Mouse (Mus musculus): ENCODE measurements around the gene Mybpc2. TPM values are rescaled to one million over a fixed set of nuclear protein-coding genes. Genes with fewer than 3 reads are reported as not detected.
A peak's percentile ranks its signal among the peaks of the same experiment; 100 is the strongest.

Mybpc2 gene
- total and polyA plus RNA-seq, 3 experiments = 2.0 to 8.3 (median 5.0) TPM

DNA sequence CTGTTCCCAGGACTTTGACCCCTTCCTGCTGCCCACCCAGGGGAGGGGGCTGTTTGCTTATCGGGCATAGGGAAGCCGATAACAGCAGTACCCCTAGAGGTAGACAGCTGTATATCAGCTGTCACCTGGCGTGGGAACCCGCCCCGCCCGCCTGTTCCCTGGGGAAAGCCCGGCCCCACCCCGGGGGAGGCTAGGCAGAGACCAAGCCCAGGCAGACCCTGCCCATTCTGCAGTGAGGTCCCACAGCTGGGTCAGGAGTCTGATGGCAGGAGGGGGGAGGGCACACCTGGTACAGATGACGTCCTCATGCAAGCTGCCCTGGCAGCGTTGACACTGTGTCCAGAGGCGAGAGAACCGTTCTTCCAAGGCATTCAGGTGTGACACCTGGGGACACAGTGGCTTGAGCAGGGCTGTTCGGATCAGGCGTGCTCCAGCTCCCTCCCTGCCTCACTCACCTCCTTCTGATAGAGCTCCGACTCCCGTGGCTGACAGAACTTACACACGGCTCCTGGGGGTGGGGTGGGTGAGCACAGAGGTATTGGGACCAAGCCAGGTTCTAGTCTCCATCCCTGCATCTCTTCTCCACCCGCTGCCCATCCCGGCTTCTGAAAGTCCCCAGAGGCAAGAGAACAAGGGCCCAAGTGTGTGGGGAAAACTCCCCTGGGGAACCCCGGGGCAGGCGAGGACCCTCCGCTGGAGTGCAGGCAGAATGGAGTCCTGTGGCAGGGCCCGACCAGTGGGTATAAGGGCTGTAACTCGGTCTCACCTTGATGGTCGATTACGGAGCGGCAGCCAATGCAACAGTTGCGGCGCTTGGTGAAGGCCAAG is 8.7 kb upstream of the Mybpc2 start (continued):
- TF ChIP-seq MXI1 (IDR thresholded peaks at IDR 0.05; ENCODE audit: low read depth, low read length) = 0 out of 2 replicates have a peak, but pooled peaks have one; percentile 40
- peak; percentile 83 for TF ChIP-seq MAZ (IDR thresholded peaks at IDR 0.05; ENCODE audit: low read depth, low read length)
- TF ChIP-seq CTCF (conservative IDR thresholded peaks at IDR 0.05 in 1 of 2, IDR thresholded peaks at IDR 0.05 in 1 of 2; ENCODE audit: low read depth in 2 of 2, low read length in 2 of 2) = peak in 1 of 2 experiments; percentile 20; a peak in 2 of 4 replicates
- TF ChIP-seq POLR2A (IDR thresholded peaks at IDR 0.05; ENCODE audit: low read depth, low read length) = no peak; the same call in 1 of the 2 replicates
- TF ChIP-seq ELF1 (IDR thresholded peaks at IDR 0.05; ENCODE audit: low read depth, low read length) = no peak

DNA sequence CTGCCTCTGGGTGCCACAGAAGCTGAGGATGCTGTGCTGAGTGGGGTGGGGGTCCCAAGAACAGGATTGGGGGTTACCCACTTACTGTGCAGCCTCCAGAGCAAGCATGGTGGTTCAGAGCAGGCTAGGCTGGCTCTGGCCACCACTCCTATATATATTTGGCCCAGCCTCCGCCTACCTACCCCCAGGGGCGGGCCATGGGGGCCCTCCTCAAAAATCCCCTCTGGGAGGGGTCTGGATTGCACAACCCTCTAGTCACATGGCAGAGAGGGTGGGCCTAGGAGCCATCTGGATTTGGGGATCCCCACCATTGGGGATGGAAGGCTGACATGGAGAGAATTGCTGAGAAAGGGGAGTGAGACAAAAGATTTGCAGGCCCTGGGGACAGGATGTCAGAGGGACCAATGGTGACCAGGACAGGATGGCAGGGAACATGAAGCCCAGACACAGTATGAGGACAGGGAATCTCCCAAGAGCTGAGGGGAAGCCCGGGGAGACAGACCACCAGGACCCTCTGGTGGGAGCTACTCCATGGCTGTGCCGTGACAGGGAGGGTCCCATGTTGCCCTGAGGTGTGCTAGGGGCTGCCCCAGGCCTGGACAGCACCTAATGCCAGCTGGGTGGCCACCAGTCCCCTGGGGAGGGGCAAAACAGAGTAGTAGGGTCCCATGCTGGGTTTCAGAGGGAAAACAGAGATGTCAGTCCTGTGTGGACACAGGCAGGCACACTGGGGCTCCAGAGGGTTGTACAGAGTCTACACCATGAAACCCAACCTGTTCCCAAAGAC is 7.7 kb upstream of the Mybpc2 start, which contains the start of gene Spib:
Gene Spib, minus strand, starts transcription at position 126 of the 787 bp plus-strand sequence.
- Histone ChIP-seq H3K4me3 (replicated peaks in 1 of 3; ENCODE audit: low read depth in 2 of 3, low read length in 2 of 3, poor library complexity in 1 of 3) (peak within 1 kb of the TSS; percentile 65 to 77 (median 72)), H3K27me3 (replicated peaks) (no peaks in the 10 kb centered on the region), H3K79me2 (replicated peaks; ENCODE audit: control insufficient read depth, extremely low read depth, insufficient read depth, poor library complexity, severe bottlenecking) (peaks cover 10% of the 10 kb centered on the region), H3K36me3 (replicated peaks in 1 of 2; ENCODE audit: control insufficient read depth in 1 of 2, insufficient read depth in 1 of 2, low read length in 1 of 2) (peaks cover 31 to 68% of the 10 kb centered on the region in 2 experiments), H3K4me1 (ENCODE audit: control insufficient read depth in 1 of 2, insufficient read depth in 2 of 2) (peaks cover 48 to 57% of the 10 kb centered on the region in 2 experiments), H3K9ac (ENCODE audit: insufficient read depth, low read depth) (peak within 1 kb of the TSS; percentile 77), H3K4me2 (ENCODE audit: insufficient read depth, low read depth, poor library complexity, severe bottlenecking) (peak within 1 kb of the TSS; percentile 52), H3K27ac (ENCODE audit: insufficient read depth, low read depth) (peak within 1 kb of the TSS; percentile 98), H3K9me3 (replicated peaks; ENCODE audit: low read length) (no peaks in the 10 kb centered on the region)
- in situ Hi-C loops (cut with MboI; ENCODE audit: low pct_ligation_motif_present, low pct_unique_long_range_greater_than_20kb, low sequenced_read_pairs) = no loop called here
- dilution Hi-C loops (cut with MboI; ENCODE audit: extremely low pct_ligation_motif_present, extremely low pct_unique_long_range_greater_than_20kb, low sequenced_read_pairs) = no loop called here
- peak; percentile 75 for DNase-seq (ENCODE audit: extremely low read depth)
- TF ChIP-seq POLR2AphosphoS2 (IDR thresholded peaks at IDR 0.05; ENCODE audit: low read depth, low read length) (peak; percentile 81; the same call in 1 of the 2 replicates), ZKSCAN1 (IDR thresholded peaks at IDR 0.05; ENCODE audit: borderline replicate concordance, low read depth, low read length) (no peak), JUND (conservative IDR thresholded peaks at IDR 0.05; ENCODE audit: low read depth, low read length) (no peak), CHD1 (IDR thresholded peaks at IDR 0.05; ENCODE audit: low read depth, low read length) (no peak), SIN3A (IDR thresholded peaks at IDR 0.05; ENCODE audit: low read length) (0 out of 2 replicates have a peak, but pooled peaks have one; percentile 31), MXI1 (IDR thresholded peaks at IDR 0.05; ENCODE audit: low read depth, low read length) (peak; percentile 51), ZC3H11A (IDR thresholded peaks at IDR 0.05; ENCODE audit: low read depth, low read length) (no peak), CTCF (conservative IDR thresholded peaks at IDR 0.05 in 1 of 2, IDR thresholded peaks at IDR 0.05 in 1 of 2; ENCODE audit: low read depth in 2 of 2, low read length in 2 of 2) (no peak), POLR2A (IDR thresholded peaks at IDR 0.05; ENCODE audit: low read depth, low read length) (peak; percentile 95), MYC (IDR thresholded peaks at IDR 0.05; ENCODE audit: low read depth, low read length) (peak; percentile 61; the same call in 1 of the 2 replicates), SMC3 (IDR thresholded peaks at IDR 0.05; ENCODE audit: low read depth, low read length) (no peak), ETS1 (conservative IDR thresholded peaks at IDR 0.05; ENCODE audit: low read depth, low read length) (peak; percentile 88), JUN (IDR thresholded peaks at IDR 0.05; ENCODE audit: insufficient read depth, low read depth, low read length) (no peak), NELFE (IDR thresholded peaks at IDR 0.05; ENCODE audit: low read depth, low read length) (peak; percentile 97), RAD21 (IDR thresholded peaks at IDR 0.05; ENCODE audit: low read depth, low read length) (no peak), USF2 (conservative IDR thresholded peaks at IDR 0.05; ENCODE audit: low read depth, low read length) (peak; percentile 35; the same call in 1 of the 2 replicates), BHLHE40 (IDR thresholded peaks at IDR 0.05; ENCODE audit: low read depth, low read length) (peak; percentile 60; the same call in 1 of the 2 replicates), RCOR1 (conservative IDR thresholded peaks at IDR 0.05; ENCODE audit: low read depth, low read length) (0 out of 2 replicates have a peak, but pooled peaks have one; percentile 15), TBP (conservative IDR thresholded peaks at IDR 0.05; ENCODE audit: low read depth, low read length) (peak; percentile 95), ELF1 (IDR thresholded peaks at IDR 0.05; ENCODE audit: low read depth, low read length) (no peak), UBTF (IDR thresholded peaks at IDR 0.05; ENCODE audit: low read depth, low read length) (no peak), MAZ (IDR thresholded peaks at IDR 0.05; ENCODE audit: low read depth, low read length) (peak; percentile 93), CHD2 (IDR thresholded peaks at IDR 0.05; ENCODE audit: low read length) (peak; percentile 49; the same call in 1 of the 2 replicates), E2F4 (IDR thresholded peaks at IDR 0.05; ENCODE audit: insufficient replicate concordance, low read depth, low read length) (no peak), USF1 (IDR thresholded peaks at IDR 0.05; ENCODE audit: low read depth, low read length) (peak; percentile 78), KAT2A (IDR thresholded peaks at IDR 0.05; ENCODE audit: insufficient replicate concordance, low read length) (no peak), NRF1 (IDR thresholded peaks at IDR 0.05; ENCODE audit: low read depth, low read length) (no peak; the same call in 1 of the 2 replicates), MAX (IDR thresholded peaks at IDR 0.05; ENCODE audit: low read length) (0 out of 2 replicates have a peak, but pooled peaks have one; percentile 35), EP300 (IDR thresholded peaks at IDR 0.05; ENCODE audit: low read length) (peak; percentile 51; the same call in 1 of the 2 replicates), ZNF384 (IDR thresholded peaks at IDR 0.05; ENCODE audit: low read depth, low read length) (no peak), PAX5 (IDR thresholded peaks at IDR 0.05; ENCODE audit: low read length) (no peak), MEF2A (IDR thresholded peaks at IDR 0.05; ENCODE audit: borderline replicate concordance, low read depth, low read length) (no peak; the same call in 1 of the 2 replicates)
